Comparison of ENCODE assay signal across 9 mouse cellular contexts in the genomic region with DNA sequence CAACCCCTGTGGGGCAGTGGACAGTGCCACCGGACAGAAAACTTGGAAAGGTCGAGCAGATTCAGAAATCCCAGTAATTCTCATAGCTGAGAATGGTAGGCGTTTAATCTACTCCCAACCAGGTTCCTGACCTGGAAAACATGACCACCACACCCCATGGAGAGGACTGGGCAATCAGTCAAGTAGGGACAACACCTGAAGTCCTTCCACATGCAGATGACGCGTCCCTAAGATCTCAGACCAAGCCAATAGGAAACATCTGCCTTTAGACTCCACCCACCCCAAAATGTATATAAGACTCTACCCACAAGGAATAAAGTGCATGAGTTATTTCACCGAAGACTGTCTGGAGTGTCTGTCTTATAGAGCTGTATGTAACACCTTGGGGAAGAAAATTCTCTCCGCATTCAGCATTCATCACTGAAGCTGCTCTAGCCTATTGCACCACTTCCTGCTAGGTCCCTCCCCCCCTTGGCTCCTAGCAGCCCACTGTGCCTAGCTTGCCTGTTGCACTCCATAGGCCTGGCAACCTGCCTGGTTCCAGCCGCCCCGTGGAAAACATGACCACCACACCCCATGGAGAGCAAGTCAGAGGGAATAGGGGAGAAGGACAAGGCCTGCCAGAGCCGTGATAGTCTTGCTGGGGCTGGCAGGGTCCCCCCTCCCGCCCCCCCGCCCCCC. TPM values are rescaled to one million over a fixed set of nuclear protein-coding genes. Genes with fewer than 3 reads are reported as not detected.
DNase-seq lines count a peak whose midpoint lies in the region; ATAC-seq and TF ChIP-seq lines count a peak whose summit lies in the region.
"Had no signal": no experiment of that assay in that cellular context is flagged by ENCODE, and none has a peak within 500 bp of the region (broad histone marks: within the 10 kb centered on the region; RNA-seq: fewer than 3 reads in every experiment).

No protein-coding gene starts in this region.

- H3K27ac ChIP-seq in limb, embryonic 13.5 days = no peak overlapping the region
- H3K27ac ChIP-seq in limb, embryonic 10.5 days = no peak overlapping the region
- H3K27ac ChIP-seq in left cerebral cortex, adult 2 months = no peak overlapping the region
- H3K27ac ChIP-seq in neural tube, embryonic 15.5 days (replicated peaks) = no peak overlapping the region

- H3K4me3 ChIP-seq in limb, embryonic 13.5 days = no peak overlapping the region
- H3K4me3 ChIP-seq in limb, embryonic 10.5 days = no peak overlapping the region
- no peak overlapping the region for H3K4me3 ChIP-seq in left cerebral cortex, adult 2 months
- H3K4me3 ChIP-seq in neural tube, embryonic 15.5 days (replicated peaks) = no peak overlapping the region

- no peaks in the 10 kb centered on the region for H3K27me3 ChIP-seq in limb, embryonic 13.5 days
- no peaks in the 10 kb centered on the region for H3K27me3 ChIP-seq in limb, embryonic 10.5 days (ENCODE audit: low read depth, poor library complexity, severe bottlenecking)
- no peaks in the 10 kb centered on the region for H3K27me3 ChIP-seq in neural tube, embryonic 15.5 days (replicated peaks)

- no peak for DNase-seq in limb, embryonic 10.5 days (ENCODE audit: low spot score)
- peak; percentile 77 for DNase-seq in gastrocnemius, adult 18-20 months (ENCODE audit: low spot score)
- peak; percentile 43 to 64 for DNase-seq in left cerebral cortex, adult 2 months (ENCODE audit: extremely low spot score in 1 of 2, low spot score in 2 of 2)
- DNase-seq in thymus, postnatal 25 days = peak; percentile 76

- H3K4me2 ChIP-seq in limb, embryonic 13.5 days (replicated peaks) = no peak overlapping the region
- H3K4me2 ChIP-seq in neural tube, embryonic 15.5 days = no peak overlapping the region

- 0 out of 2 replicates have a peak, but pooled peaks cover 2% of the 10 kb centered on the region for H3K4me1 ChIP-seq in limb, embryonic 13.5 days
- H3K4me1 ChIP-seq in limb, embryonic 10.5 days = no peaks in the 10 kb centered on the region; the same call in 1 of the 2 replicates
- no peaks in the 10 kb centered on the region for H3K4me1 ChIP-seq in neural tube, embryonic 15.5 days

- H3K9ac ChIP-seq in limb, embryonic 13.5 days = no peak overlapping the region
- H3K9ac ChIP-seq in neural tube, embryonic 15.5 days (replicated peaks) = no peak overlapping the region

- H3K36me3 ChIP-seq in limb, embryonic 13.5 days = no peaks in the 10 kb centered on the region
- no peaks in the 10 kb centered on the region for H3K36me3 ChIP-seq in limb, embryonic 10.5 days
- no peaks in the 10 kb centered on the region for H3K36me3 ChIP-seq in neural tube, embryonic 15.5 days

- intact Hi-C loops in left cerebral cortex, adult 2 months (cut with DNase I) = no loop called here

- 53% methylated on average over 10 of the region's 12 CpGs for WGBS in limb, embryonic 13.5 days
- WGBS in limb, embryonic 10.5 days = 53% methylated on average over 12 of the region's 12 CpGs
- WGBS in neural tube, embryonic 15.5 days = 75% methylated on average over 9 of the region's 12 CpGs

- no peak for TF ChIP-seq CTCF in left cerebral cortex, adult 2 months (IDR thresholded peaks at IDR 0.05)

- ATAC-seq in limb, embryonic 13.5 days (ENCODE audit: low FRiP score, low read depth) = peak; percentile 76
- peak; percentile 75 to 80 for ATAC-seq in hematopoietic stem cell, adult 5-6 weeks (replicated peaks in 1 of 2; ENCODE audit: insufficient read depth in 1 of 2, low FRiP score in 2 of 2, low TSS enrichment in 1 of 2, low read depth in 1 of 2, poor library complexity in 2 of 2, severe bottlenecking in 2 of 2)
- ATAC-seq in megakaryocyte-erythroid progenitor cell, adult 5-6 weeks (replicated peaks; ENCODE audit: low FRiP score, low TSS enrichment, poor library complexity, severe bottlenecking) = peak; percentile 54
- ATAC-seq in neural tube, embryonic 15.5 days (ENCODE audit: low FRiP score) = no peak

- H3K9me3 ChIP-seq in limb, embryonic 13.5 days = no peaks in the 10 kb centered on the region; the same call in 1 of the 2 replicates
- no peaks in the 10 kb centered on the region for H3K9me3 ChIP-seq in limb, embryonic 10.5 days (replicated peaks)
- no peaks in the 10 kb centered on the region for H3K9me3 ChIP-seq in neural tube, embryonic 15.5 days (replicated peaks)

RNA-seq across cellular contexts. Expression of a gene that starts 10.9 kb away (rescaled TPM):
- 0.08 TPM in 1 of 2 replicates, not detected in the other for polyA plus RNA-seq in limb, embryonic 13.5 days (2015; fragmentation: Nextera tagmentation; extraction: Ambion mirVana)
- 0.21 and 0.24 TPM in 2 replicates for polyA plus RNA-seq in limb, embryonic 10.5 days (2016; fragmentation: Nextera tagmentation; extraction: Ambion mirVana)
- total RNA-seq in gastrocnemius, adult 18-20 months (2021) = not detected
- not detected in 2 replicates for total RNA-seq in hematopoietic stem cell, adult 5-6 weeks (2017)
- total RNA-seq in left cerebral cortex, adult 2 months (2021) = not detected
- not detected in 2 replicates for total RNA-seq in megakaryocyte-erythroid progenitor cell, adult 5-6 weeks (2014; fragmentation: Nextera tagmentation)
- total RNA-seq in megakaryocyte-erythroid progenitor cell, adult 5-6 weeks (2017) = 0.50 TPM in 1 of 2 replicates, not detected in the other
- 0.12 and 0.43 TPM in 2 replicates for polyA plus RNA-seq in neural tube, embryonic 15.5 days (2015; fragmentation: Nextera tagmentation; extraction: Ambion mirVana)
- total RNA-seq: layer of hippocampus, adult 18-20 months had no signal

RNA-seq across cellular contexts. Expression of a gene that starts 18.7 kb away (rescaled TPM):
- polyA plus RNA-seq in limb, embryonic 13.5 days (2015; fragmentation: Nextera tagmentation; extraction: Ambion mirVana) = 11.3 and 11.8 TPM in 2 replicates
- polyA plus RNA-seq in limb, embryonic 10.5 days (2016; fragmentation: Nextera tagmentation; extraction: Ambion mirVana) = 6.2 TPM in 2 replicates
- 1 to 10 TPM; 4.3 to 7.6 TPM for total RNA-seq in gastrocnemius, adult 18-20 months (2021)
- 11.1 and 13.4 TPM in 2 replicates for total RNA-seq in hematopoietic stem cell, adult 5-6 weeks (2017)
- 10 to 100 TPM; 14.6 to 14.8 TPM for total RNA-seq in left cerebral cortex, adult 2 months (2021)
- 1.3 and 6.4 TPM in 2 replicates for total RNA-seq in megakaryocyte-erythroid progenitor cell, adult 5-6 weeks (2014; fragmentation: Nextera tagmentation)
- 0.85 and 0.91 TPM in 2 replicates for total RNA-seq in megakaryocyte-erythroid progenitor cell, adult 5-6 weeks (2017)
- 12.0 and 12.5 TPM in 2 replicates for polyA plus RNA-seq in neural tube, embryonic 15.5 days (2015; fragmentation: Nextera tagmentation; extraction: Ambion mirVana)

RNA-seq across cellular contexts. Expression of a gene that starts 25.5 kb away (rescaled TPM):
- polyA plus RNA-seq in limb, embryonic 13.5 days (2015; fragmentation: Nextera tagmentation; extraction: Ambion mirVana) = not detected in 2 replicates
- not detected in 2 replicates for polyA plus RNA-seq in limb, embryonic 10.5 days (2016; fragmentation: Nextera tagmentation; extraction: Ambion mirVana)
- not detected for total RNA-seq in gastrocnemius, adult 18-20 months (2021)
- total RNA-seq in hematopoietic stem cell, adult 5-6 weeks (2017) = not detected in 2 replicates
- total RNA-seq in left cerebral cortex, adult 2 months (2021) = not detected
- not detected in 2 replicates for total RNA-seq in megakaryocyte-erythroid progenitor cell, adult 5-6 weeks (2014; fragmentation: Nextera tagmentation)
- not detected in 2 replicates for total RNA-seq in megakaryocyte-erythroid progenitor cell, adult 5-6 weeks (2017)
- polyA plus RNA-seq in neural tube, embryonic 15.5 days (2015; fragmentation: Nextera tagmentation; extraction: Ambion mirVana) = not detected in 2 replicates
- total RNA-seq: layer of hippocampus, adult 18-20 months had no signal

RNA-seq across cellular contexts. Expression of a gene that starts 51.6 kb away (rescaled TPM):
- polyA plus RNA-seq in limb, embryonic 13.5 days (2015; fragmentation: Nextera tagmentation; extraction: Ambion mirVana) = not detected in 2 replicates
- not detected in 2 replicates for polyA plus RNA-seq in limb, embryonic 10.5 days (2016; fragmentation: Nextera tagmentation; extraction: Ambion mirVana)
- total RNA-seq in gastrocnemius, adult 18-20 months (2021) = not detected
- not detected in 2 replicates for total RNA-seq in hematopoietic stem cell, adult 5-6 weeks (2017)
- total RNA-seq in left cerebral cortex, adult 2 months (2021) = not detected
- not detected in 2 replicates for total RNA-seq in megakaryocyte-erythroid progenitor cell, adult 5-6 weeks (2014; fragmentation: Nextera tagmentation)
- not detected in 2 replicates for total RNA-seq in megakaryocyte-erythroid progenitor cell, adult 5-6 weeks (2017)
- not detected in 2 replicates for polyA plus RNA-seq in neural tube, embryonic 15.5 days (2015; fragmentation: Nextera tagmentation; extraction: Ambion mirVana)
- total RNA-seq: layer of hippocampus, adult 18-20 months had no signal

RNA-seq across cellular contexts. Expression of a gene that starts 51.9 kb away (rescaled TPM):
- polyA plus RNA-seq in limb, embryonic 13.5 days (2015; fragmentation: Nextera tagmentation; extraction: Ambion mirVana) = 0.23 and 0.37 TPM in 2 replicates
- polyA plus RNA-seq in limb, embryonic 10.5 days (2016; fragmentation: Nextera tagmentation; extraction: Ambion mirVana) = not detected in 2 replicates
- total RNA-seq in gastrocnemius, adult 18-20 months (2021) = not detected
- not detected in 2 replicates for total RNA-seq in hematopoietic stem cell, adult 5-6 weeks (2017)
- total RNA-seq in left cerebral cortex, adult 2 months (2021) = not detected
- not detected in 2 replicates for total RNA-seq in megakaryocyte-erythroid progenitor cell, adult 5-6 weeks (2014; fragmentation: Nextera tagmentation)
- not detected in 2 replicates for total RNA-seq in megakaryocyte-erythroid progenitor cell, adult 5-6 weeks (2017)
- not detected in 2 replicates for polyA plus RNA-seq in neural tube, embryonic 15.5 days (2015; fragmentation: Nextera tagmentation; extraction: Ambion mirVana)
- total RNA-seq: layer of hippocampus, adult 18-20 months had no signal
